Mouse (Mus musculus) left cerebral cortex, postnatal 14 days (tissue): Measurements from ENCODE around the gene Pon1. TPM values are rescaled to one million over a fixed set of nuclear protein-coding genes. Genes with fewer than 3 reads are reported as not detected.

Source experiments
- DNase-seq, 2 experiments: peaks; one replicate each; pipeline ENCODE4 v3.0.0; 2021 to 2022; ENCODE audit warnings: low spot score in 2 of 2, mixed read lengths in 1 of 2
- intact Hi-C: fragments of 180-260 bp; cut with DNase I; formaldehyde crosslinking; loops from one replicate; pipeline ENCODE4 v1.15.1; 2025
- total RNA-seq, 2 experiments: library from RNA; stranded (reverse); gene quantifications; 2 replicates each; pipeline ENCODE4 v1.2.3; 2021

Gene Pon1
- total RNA-seq, 2 experiments from 2014 or later, result not detected

DNA sequence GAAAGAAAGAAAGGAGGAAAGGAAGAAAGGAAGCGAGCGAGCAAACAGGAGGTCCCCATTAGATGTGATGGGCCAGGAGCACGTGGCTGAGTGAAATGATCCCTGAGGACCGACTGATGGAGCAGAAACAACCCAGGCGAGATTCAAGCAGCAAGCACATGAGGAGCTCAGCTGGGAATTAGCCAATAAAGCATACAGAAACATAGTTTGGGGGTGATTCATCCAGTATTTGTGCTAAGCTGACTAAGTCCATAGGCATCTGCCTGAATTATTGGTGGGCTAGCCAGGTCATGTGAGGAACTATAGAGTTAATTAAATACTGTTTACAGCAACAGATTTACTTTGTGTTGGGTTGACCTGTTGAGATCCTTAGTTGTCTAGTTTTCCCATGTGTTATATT is 13.1 kb downstream of the Pon1 start:
- no peak for DNase-seq
- intact Hi-C loops, result no loop called here

DNA sequence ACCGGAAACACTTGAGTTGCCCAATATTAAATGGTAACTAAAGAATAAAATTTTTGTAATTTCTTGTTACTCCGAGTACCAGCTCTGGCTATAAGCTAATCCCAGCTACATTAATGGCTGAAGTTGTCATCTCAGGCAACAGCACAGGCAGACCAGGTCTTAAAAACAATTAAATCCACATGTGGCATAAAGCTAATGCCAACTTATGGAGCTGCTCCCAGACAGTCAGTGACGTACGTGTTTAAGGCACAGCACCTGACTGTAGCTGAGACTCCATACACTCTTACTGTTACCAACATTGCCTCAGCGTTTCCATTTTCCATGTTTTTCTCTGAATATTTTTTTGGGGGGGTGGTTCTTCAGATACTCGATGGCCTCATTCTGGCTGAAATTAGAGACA is 14.6 kb downstream of the Pon1 start:
- DNase-seq, result no peak
- intact Hi-C loops, result no loop called here

GRCm38 (mm10) chr6:5177967-5178891 is 15.5 kb downstream of the Pon1 start:
- peak; percentile 13 to 15 for DNase-seq
- intact Hi-C loops, result no loop called here

DNA sequence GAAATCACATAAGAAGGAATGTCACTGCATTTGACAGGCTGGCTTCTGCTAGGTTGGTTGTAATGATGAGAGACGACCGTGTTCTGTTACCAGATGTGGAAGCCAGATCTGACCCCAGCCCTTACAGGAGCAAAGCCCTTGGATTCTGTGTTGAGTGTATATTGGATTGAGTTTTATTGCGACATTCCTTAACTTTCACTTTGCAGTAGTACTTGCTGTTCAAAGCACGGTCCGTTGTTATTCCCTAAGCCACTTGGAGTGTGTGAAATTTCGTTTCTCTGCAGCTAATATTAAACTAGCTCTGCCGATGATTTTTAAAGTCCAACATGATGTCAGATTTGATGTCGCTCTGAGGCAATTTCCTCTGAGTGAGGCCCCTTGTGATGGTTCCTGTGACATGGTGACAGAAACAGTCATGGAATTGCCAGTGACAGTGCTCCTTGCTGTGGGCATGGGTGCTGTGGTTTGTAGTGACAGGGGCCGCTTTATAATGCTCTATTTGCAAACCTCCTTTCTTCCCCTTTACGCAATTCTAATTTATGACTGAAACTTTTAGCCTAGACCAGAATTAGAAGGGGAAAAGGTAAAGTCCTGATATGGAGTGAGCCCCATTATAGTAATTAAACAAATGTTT is 19.4 kb downstream of the Pon1 start:
- DNase-seq, result no peak
- intact Hi-C loops, result no loop called here

- intact Hi-C loops, result no loop called here
- no peak for DNase-seq
Measured at GRCm38 (mm10) chr6:5172571-5172970, 21.2 kb downstream of the Pon1 start.

- no peak for DNase-seq
- intact Hi-C loops, result no loop called here
Measured at GRCm38 (mm10) chr6:5171418-5171817, 22.3 kb downstream of the Pon1 start.

DNA sequence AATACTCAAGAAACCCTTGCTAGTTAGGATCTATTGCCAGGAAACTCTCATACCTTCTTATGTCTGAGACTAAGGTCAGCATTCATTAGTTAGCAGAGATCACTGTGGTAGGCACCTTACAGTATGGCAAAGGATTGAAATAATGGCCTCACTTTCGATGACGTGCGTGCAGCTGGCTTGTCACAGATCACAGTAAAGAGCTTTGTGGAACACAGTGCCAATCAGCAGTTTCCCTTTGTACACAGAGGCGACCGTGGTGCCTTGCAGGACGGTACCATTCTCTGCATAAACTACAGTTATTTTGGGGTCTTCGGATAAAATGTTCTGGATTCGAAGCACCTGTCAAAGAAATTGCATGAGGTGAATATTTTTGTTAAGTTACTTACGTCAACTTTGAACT is 25.6 kb downstream of the Pon1 start:
- intact Hi-C loops, result no loop called here

DNA sequence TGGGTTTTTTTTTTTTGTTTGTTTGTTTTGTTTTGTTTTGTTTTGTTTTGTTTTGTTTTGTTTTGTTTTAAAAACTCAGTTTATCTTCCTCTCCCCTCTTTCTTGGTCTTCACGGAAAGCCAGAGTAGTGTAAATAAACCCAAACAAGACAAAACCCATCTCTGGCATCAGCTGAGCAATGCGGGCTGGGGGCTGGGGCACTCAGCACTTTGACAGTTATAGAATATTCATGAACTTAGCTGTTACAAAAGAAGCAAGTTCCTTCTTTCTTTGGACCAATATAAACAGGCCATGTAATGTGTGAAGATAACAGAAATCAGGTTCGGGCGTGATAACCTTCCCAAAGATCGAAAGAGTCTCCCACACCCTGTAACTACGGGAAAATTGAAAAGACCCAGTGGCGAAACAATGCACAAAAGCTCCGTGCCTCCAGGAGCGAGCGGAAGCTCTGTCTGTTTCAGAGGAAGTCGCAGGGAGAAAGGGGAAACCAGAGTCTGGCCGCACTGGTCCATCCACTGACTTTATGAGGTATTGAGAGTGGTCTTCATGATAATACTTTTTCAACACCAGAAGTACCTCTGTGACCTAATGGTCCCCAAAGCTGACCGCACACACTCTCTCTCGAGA is 26.6 kb downstream of the Pon1 start:
- peak in 1 of 2 experiments; percentile 11 for DNase-seq
- intact Hi-C loops, result no loop called here

More for the DNA sequence above, 25.6 kb downstream of the Pon1 start:
- no peak for DNase-seq

DNA sequence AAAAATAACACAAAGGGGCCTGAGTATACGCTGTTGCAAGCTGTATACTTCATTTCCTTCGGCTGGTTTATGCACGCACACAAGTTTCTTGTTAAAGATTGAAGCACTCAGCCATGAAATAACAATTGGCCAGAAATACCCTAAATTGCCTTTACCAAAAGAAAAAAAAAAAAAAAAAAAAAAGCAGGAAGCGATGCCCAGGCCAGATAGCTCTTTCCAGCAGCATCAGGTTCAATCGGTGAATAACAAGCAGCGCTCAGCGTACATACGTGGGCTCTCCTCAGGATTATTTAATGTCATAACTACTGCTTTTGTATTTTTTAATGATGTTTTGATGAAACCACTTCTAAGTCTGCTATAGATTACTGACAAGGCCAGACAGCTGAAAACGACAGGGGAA is 28.9 kb downstream of the Pon1 start:
- intact Hi-C loops, result no loop called here
- no peak for DNase-seq

- intact Hi-C loops, result no loop called here
- DNase-seq, result no peak
Measured at GRCm38 (mm10) chr6:5163507-5164144, 30.1 kb downstream of the Pon1 start.

- intact Hi-C loops, result no loop called here
- no peak for DNase-seq
Measured at GRCm38 (mm10) chr6:5162052-5162451, 31.7 kb downstream of the Pon1 start.

GRCm38 (mm10) chr6:5159385-5159791 is 34.4 kb downstream of the Pon1 start:
- no peak for DNase-seq
- intact Hi-C loops, result no loop called here

DNA sequence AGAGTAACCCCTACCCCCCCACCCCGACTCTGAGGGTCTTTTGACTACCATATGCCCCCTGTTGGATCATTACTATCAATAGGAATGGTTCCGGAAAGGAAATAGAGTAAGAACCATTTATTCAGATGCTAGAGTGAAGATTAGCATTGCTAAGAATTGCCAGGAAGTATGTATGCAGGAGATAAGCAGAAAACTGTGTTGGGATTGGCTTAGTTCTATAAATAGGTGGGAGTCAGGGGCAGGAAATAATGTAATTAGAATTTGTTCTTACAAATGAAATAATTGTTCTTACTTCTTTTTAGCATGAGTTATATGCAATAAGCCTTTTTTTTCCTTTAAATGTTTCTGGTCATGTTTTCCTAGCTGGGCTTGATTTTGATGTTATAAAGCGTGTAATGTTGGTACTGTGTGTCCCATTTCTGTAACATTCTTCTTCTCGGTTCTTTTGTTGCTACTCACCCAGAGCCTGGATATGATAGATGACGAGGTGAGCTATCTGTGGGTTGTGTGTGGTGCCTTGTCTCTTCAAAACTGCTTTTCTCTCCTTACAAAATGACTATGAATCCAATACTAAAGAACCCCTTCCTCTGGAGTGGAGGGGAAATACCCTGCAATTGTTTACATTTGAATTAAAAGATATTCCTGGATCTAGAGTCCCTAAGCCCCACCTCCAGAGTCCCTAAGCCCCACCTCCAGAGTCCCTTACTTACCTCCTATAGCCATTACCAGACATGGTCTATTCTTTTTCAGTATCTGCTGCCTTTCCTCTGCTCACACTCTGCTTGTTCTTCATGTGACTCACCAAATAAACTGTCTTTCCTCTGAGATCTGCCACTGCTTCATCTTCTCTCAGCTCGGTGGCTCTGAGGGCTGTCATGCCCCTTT is 37.0 kb downstream of the Pon1 start:
- intact Hi-C loops, result no loop called here
- DNase-seq, result no peak

DNA sequence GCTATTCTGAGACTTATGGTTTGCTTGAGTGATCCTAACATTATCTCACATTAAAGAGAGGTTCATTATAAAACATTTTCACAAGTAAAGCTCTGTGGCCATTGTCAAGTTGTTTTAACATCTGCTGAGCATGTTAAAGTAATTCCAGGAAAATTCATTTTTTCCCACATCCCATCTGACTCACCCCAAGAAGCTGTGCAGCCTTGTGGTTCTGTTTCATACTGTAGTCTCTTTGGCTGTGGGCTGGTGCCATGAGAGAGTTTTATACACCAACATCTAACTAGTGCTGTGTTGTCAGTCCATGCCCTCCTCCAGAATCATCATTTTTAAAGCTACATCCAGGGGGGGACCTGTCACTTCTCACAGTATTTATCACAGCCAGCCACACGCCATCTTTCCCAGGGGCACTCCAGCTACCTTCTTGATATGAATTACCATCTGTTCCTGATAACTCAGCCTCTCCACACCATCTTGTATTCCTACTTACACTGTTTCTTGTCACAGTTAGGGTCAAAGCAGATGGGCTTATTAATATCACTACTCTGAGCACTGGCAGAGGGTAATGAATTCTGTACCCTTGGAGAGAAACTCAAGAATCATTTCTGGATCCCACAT is 38.3 kb downstream of the Pon1 start:
- intact Hi-C loops, result no loop called here
- no peak for DNase-seq

GRCm38 (mm10) chr6:5154786-5155185 is 39.0 kb downstream of the Pon1 start:
- DNase-seq, result no peak
- intact Hi-C loops, result no loop called here

- intact Hi-C loops, result no loop called here
- peak in 1 of 2 experiments; percentile 26 for DNase-seq
Measured at GRCm38 (mm10) chr6:5152185-5152584, 41.6 kb downstream of the Pon1 start.

- intact Hi-C loops, result no loop called here
- DNase-seq, result no peak
Measured at GRCm38 (mm10) chr6:5151171-5151570, 42.6 kb downstream of the Pon1 start.

DNA sequence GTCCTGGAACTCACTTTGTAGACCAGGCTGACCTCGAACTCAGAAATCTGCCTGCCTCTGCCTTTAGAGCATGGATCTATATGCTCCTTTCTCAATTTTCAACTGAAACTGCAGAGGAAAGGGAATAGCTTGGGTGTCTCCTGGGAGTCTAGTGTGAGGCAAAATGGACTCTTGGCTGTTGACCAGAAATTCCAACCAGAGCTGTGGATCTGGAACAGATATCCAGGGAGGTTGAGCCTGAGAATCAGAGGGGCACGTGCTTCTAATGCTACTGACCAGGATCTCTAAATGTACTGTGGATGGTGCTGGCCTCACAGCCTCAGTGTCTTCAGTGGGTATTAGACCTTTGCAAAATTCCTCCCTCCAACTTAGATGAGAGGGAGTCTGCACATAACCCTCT is 43.8 kb downstream of the Pon1 start:
- DNase-seq, result no peak
- intact Hi-C loops, result no loop called here
